Mouse (Mus musculus): ENCODE measurements at regions not wholly inside any gene's neighbourhood (a gene's known extent, or its start where the extent isn't known, plus 50 kb on each side); places are given as distances from the start of the nearest gene placed in this dataset.

DNA sequence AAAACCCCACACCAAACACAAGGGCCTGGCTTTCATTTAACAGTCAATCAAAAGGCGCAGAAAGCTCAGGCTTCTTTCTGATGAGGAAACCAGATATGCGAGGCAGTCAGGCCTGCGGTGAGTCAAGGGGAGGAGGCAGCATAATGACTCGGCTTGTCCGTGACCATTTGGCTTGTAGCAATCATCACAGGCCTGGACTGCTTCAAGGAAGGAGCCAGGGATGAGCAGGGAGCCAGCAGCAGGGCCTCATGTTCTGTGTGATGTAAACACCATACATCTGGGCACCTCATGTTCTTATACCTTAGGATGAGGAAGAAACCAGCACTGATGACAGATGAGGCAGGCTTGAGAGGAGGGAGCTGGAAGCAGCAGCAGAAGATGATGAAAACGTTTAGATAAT, 264.6 kb upstream of the Habp2 start:
- TF ChIP-seq CTCF (IDR thresholded peaks at IDR 0.05; ENCODE audit: low read depth): no peak
- TF ChIP-seq EP300 (optimal IDR thresholded peaks at IDR 0.05): no peak

Data from stomach, postnatal 0 days (tissue).